Mouse (Mus musculus): ENCODE results near the gene Cd276.

GRCm38 (mm10) chr9:58560211-58560610 is 5.0 kb upstream of the Cd276 start:
- TF ChIP-seq CTCF (conservative IDR thresholded peaks at IDR 0.05; ENCODE audit: insufficient read depth, insufficient read length, low read depth, low read length) (no peak), POLR2A (IDR thresholded peaks at IDR 0.05; ENCODE audit: low read depth, low read length) (no peak)

All from kidney, adult 2 months (tissue).